Mouse (Mus musculus) forebrain, embryonic 15.5 days (tissue): ENCODE measurements around the gene Serpina3m. TPM values are rescaled to one million over a fixed set of nuclear protein-coding genes. Genes with fewer than 3 reads are reported as not detected.

ENCODE experiments used
- ATAC-seq: fragments of 200-750 bp; cut with Nextera tagmentation; replicated peaks from 2 replicates; pipeline ENCODE4 v1.8.0; 2017; ENCODE audit warnings: mild to moderate bottlenecking, moderate TSS enrichment, moderate library complexity
- H3K27ac ChIP-seq: fragments of 300-500 bp; sonication (generic); replicated peaks from 2 replicates; pipeline ENCODE4 v1.5.1; 2015; ENCODE audit warnings: mild to moderate bottlenecking, inconsistent platforms
- H3K27me3 ChIP-seq: fragments of 300-500 bp; sonication (generic); 2 replicates; pipeline ENCODE4 v1.6.1; 2015; ENCODE audit warnings: inconsistent platforms
- H3K36me3 ChIP-seq: fragments of 300-500 bp; sonication (generic); 2 replicates; pipeline ENCODE4 v1.6.1; 2015; ENCODE audit warnings: mild to moderate bottlenecking, inconsistent platforms
- H3K4me1 ChIP-seq: fragments of 300-500 bp; sonication (generic); 2 replicates; pipeline ENCODE4 v1.6.1; 2015; ENCODE audit warnings: inconsistent platforms
- H3K4me2 ChIP-seq: fragments of 300-500 bp; sonication (generic); replicated peaks from 2 replicates; pipeline ENCODE4 v1.6.1; 2015; ENCODE audit warnings: mild to moderate bottlenecking, inconsistent platforms
- H3K4me3 ChIP-seq: fragments of 300-500 bp; sonication (generic); 2 replicates; pipeline ENCODE4 v1.5.1; 2015; ENCODE audit warnings: mild to moderate bottlenecking, inconsistent platforms
- H3K9ac ChIP-seq: fragments of 300-500 bp; sonication (generic); replicated peaks from 2 replicates; pipeline ENCODE4 v1.6.1; 2015; ENCODE audit warnings: mild to moderate bottlenecking, inconsistent platforms
- H3K9me3 ChIP-seq: fragments of 300-500 bp; sonication (generic); 2 replicates; pipeline ENCODE4 v1.6.1; 2016; ENCODE audit warnings: inconsistent platforms
- WGBS: fragments of 180-500 bp; shearing (Covaris S2); methylation state at CpG from one replicate; pipeline ENCODE4 v1.1.7; 2015; ENCODE audit warnings: mixed read lengths; 5-methylcytosine and 5-hydroxymethylcytosine counted together
- polyA plus RNA-seq: library from polyadenylated mRNA; unstranded; fragments of >200 nt; fragmentation: Nextera tagmentation; extraction: Ambion mirVana; gene quantifications from 2 replicates; pipeline ENCODE4 v1.2.1, GENCODE M21; 2015

Serpina3m gene
- polyA plus RNA-seq, 1 experiment from 2014 or later = not detected

DNA sequence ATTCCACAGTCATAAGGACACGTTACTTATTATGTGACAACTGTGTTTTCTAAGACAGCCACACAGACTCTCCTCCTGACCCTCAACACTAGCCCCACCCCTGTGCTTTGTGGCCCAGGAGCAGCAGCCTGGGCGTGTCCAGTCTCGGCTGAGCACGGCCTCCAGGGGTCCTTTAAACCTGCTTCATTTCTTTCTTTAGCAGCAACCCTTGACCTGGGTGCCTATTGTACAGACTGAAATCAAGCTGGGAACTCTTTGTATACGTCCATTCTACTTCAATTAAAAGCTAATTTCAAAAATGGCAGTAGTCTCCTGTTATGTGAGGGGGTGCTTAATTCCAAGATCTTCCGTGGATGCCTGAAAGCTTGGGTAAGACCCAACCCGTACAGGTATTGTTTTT lies 94.9 kb downstream of the Serpina3m start:
- no peak for ATAC-seq

DNA sequence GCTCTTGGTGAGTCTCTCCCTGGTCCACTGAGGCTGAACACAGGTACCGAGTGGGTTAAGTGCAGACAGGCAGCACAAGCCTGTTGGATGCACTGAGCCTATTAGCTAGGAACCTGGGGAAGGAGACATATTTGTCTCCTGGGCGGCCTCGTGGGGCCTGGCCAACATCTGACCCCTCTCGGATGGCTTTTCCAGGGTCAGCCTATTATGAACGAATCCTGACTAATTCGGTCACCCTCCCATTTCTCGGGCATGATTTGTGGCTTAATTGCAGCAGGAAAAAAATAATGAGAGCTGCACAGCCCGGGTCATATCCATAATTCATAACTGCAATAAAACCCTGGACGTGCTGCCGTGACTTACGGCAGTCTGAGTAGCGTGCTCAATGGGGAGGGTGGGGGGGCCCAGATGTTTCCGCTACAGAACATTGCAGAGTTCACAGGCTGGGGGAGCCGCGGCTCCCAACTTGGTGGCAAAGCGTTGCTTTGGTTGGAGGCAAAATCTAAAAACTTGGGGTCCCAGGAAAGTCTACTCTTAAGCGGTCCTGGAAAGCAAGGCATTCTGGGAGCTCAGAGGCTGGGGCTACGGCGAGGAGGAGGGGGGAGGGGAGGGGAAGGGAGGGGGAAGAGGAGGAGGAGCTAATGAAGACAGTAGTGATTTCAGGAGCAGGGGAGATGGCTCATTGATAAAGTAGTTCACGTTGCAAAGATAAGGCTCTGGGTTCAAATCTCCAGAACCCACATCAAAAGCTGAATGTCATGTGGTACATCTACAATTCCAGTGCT lies 95.9 kb downstream of the Serpina3m start:
- H3K36me3 ChIP-seq = no peaks in the 10 kb centered on the region
- H3K4me2 ChIP-seq = no peak overlapping the region
- no peak overlapping the region for H3K27ac ChIP-seq
- no peak overlapping the region for H3K9ac ChIP-seq
- 0 out of 2 replicates have a peak, but pooled peaks cover 5% of the 10 kb centered on the region for H3K4me1 ChIP-seq
- no peaks in the 10 kb centered on the region for H3K9me3 ChIP-seq
- H3K4me3 ChIP-seq = no peak overlapping the region
- 73% methylated on average over 20 of the region's 20 CpGs for WGBS
- no peak for ATAC-seq
- 0 out of 2 replicates have a peak, but pooled peaks cover 2% of the 10 kb centered on the region for H3K27me3 ChIP-seq

More for the DNA sequence above, 94.9 kb downstream of the Serpina3m start:
- Histone ChIP-seq H3K9ac (no peak overlapping the region), H3K36me3 (no peaks in the 10 kb centered on the region), H3K4me1 (0 out of 2 replicates have a peak, but pooled peaks cover 5% of the 10 kb centered on the region), H3K4me2 (no peak overlapping the region), H3K27ac (no peak overlapping the region), H3K9me3 (no peaks in the 10 kb centered on the region), H3K27me3 (no peaks in the 10 kb centered on the region), H3K4me3 (no peak overlapping the region)
- WGBS = 7% methylated on average over 7 of the region's 7 CpGs

DNA sequence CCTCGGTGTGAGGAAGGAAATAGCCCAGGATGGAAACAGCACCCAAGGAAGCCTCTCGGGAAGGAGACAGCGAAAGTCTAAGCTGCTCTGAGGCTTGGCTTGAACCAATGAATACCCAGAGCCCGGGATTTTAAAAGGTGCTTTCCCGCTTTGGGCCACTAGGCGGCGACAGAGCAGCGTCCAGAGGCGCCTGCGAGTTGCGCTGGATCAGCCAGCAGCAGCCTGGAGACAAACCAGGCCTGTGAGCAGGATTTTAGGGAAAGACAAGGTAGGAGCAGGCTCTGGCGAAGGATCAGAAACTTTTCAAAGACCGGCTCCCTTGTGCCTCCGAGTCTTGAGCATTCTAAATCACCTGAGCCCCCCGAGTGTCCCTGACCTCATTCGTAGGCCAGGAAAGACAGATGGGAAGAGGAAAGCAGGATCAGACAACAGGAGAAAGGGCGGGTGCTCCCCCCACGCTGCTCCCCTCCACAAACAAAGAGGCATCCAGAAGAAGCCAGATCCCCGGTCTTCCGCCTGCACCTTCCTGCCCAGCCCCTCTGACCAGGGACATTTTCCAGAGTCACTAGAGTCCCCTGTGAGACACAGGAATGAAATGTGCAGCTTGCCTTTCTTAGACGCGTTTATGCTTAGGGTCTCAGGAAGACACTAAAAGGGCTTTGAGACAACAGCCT lies 101.9 kb downstream of the Serpina3m start:
- peaks cover 6% of the 10 kb centered on the region; the same call in 1 of the 2 replicates for H3K27me3 ChIP-seq
- WGBS = 12% methylated on average over 22 of the region's 22 CpGs
- peak; percentile 76 for ATAC-seq
- no peaks in the 10 kb centered on the region; the same call in 1 of the 2 replicates for H3K4me1 ChIP-seq
- no peak overlapping the region for H3K9ac ChIP-seq
- no peaks in the 10 kb centered on the region for H3K36me3 ChIP-seq
- no peak overlapping the region for H3K27ac ChIP-seq
- H3K4me3 ChIP-seq = no peak overlapping the region
- no peak overlapping the region for H3K4me2 ChIP-seq
- no peaks in the 10 kb centered on the region for H3K9me3 ChIP-seq

GRCm38 (mm10) chr12:104443716-104444115 lies 105.4 kb downstream of the Serpina3m start:
- Histone ChIP-seq H3K27me3 (peaks cover 6% of the 10 kb centered on the region; the same call in 1 of the 2 replicates), H3K4me3 (no peak overlapping the region), H3K36me3 (no peaks in the 10 kb centered on the region), H3K27ac (no peak overlapping the region), H3K4me1 (no peaks in the 10 kb centered on the region; the same call in 1 of the 2 replicates), H3K9me3 (no peaks in the 10 kb centered on the region), H3K4me2 (no peak overlapping the region), H3K9ac (no peak overlapping the region)
- no peak for ATAC-seq
- WGBS = 83% methylated on average over 11 of the region's 11 CpGs

Other genes starting within 250 kb of the Serpina3m start
- gene Serpina5, start 237.4 kb upstream of the Serpina3m start, polyA plus RNA-seq = not detected in 2 replicates
- gene Serpina3a, start 225.8 kb upstream of the Serpina3m start, polyA plus RNA-seq = not detected in 2 replicates
- not detected in 2 replicates for gene Serpina3b, start 210.5 kb upstream of the Serpina3m start, polyA plus RNA-seq
- gene Serpina3c, start 184.6 kb upstream of the Serpina3m start, polyA plus RNA-seq = not detected in 2 replicates
- gene Serpina3f, start 123.9 kb upstream of the Serpina3m start, polyA plus RNA-seq = 0.08 and 0.13 TPM in 2 replicates
- 0.64 TPM in 1 of 2 replicates, not detected in the other for gene Serpina3g, start 102.2 kb upstream of the Serpina3m start, polyA plus RNA-seq
- not detected in 2 replicates for gene Serpina3i, start 75.4 kb upstream of the Serpina3m start, polyA plus RNA-seq
- gene Serpina3j, start 23.9 kb upstream of the Serpina3m start, polyA plus RNA-seq = not detected in 2 replicates
- not detected in 2 replicates for gene Serpina3k, start within 50 bp of the Serpina3m start, polyA plus RNA-seq
- gene Serpina3n, start 68.2 kb downstream of the Serpina3m start, polyA plus RNA-seq = not detected in 2 replicates
- gene Gsc, start 134.8 kb downstream of the Serpina3m start, polyA plus RNA-seq = 0.19 and 0.75 TPM in 2 replicates